Mouse (Mus musculus): ENCODE measurements around the gene Mettl13. TPM values are rescaled to one million over a fixed set of nuclear protein-coding genes. Genes with fewer than 3 reads are reported as not detected.

Gene Mettl13
- polyA plus RNA-seq, 1 experiment, result 11.5 TPM

GRCm38 (mm10) chr1:162570260-162570748, 22.0 kb upstream of the Mettl13 start, which contains the start of gene Vamp4:
TSS of gene Vamp4 (plus strand) at chr1:162570515.
- Histone ChIP-seq H3K4me3 (ENCODE audit: insufficient read depth, low read length) (peak within 1 kb of the TSS; percentile 59), H3K4me1 (ENCODE audit: control insufficient read depth, insufficient read depth, low read length) (peaks cover 7% of the 10 kb centered on the region), H3K27ac (ENCODE audit: insufficient read depth, low read length) (peak within 1 kb of the TSS; percentile 24)
- TF ChIP-seq POLR2A (IDR thresholded peaks at IDR 0.05; ENCODE audit: low read depth, low read length), result peak; percentile 79
- no peak for TF ChIP-seq CTCF (IDR thresholded peaks at IDR 0.05; ENCODE audit: borderline replicate concordance, insufficient read depth, low read length)

GRCm38 (mm10) chr1:162567351-162567750, 19.0 kb upstream of the Mettl13 start:
- TF ChIP-seq POLR2A (IDR thresholded peaks at IDR 0.05; ENCODE audit: low read depth, low read length), result no peak
- no peak for TF ChIP-seq CTCF (IDR thresholded peaks at IDR 0.05; ENCODE audit: borderline replicate concordance, insufficient read depth, low read length)
- H3K4me3 ChIP-seq (ENCODE audit: insufficient read depth, low read length), result no peak overlapping the region
- H3K27ac ChIP-seq (ENCODE audit: insufficient read depth, low read length), result no peak overlapping the region
- peaks cover 7% of the 10 kb centered on the region for H3K4me1 ChIP-seq (ENCODE audit: control insufficient read depth, insufficient read depth, low read length)

- H3K27ac ChIP-seq (ENCODE audit: insufficient read depth, low read length), result no peak overlapping the region
- TF ChIP-seq POLR2A (IDR thresholded peaks at IDR 0.05; ENCODE audit: low read depth, low read length), result no peak
- TF ChIP-seq CTCF (IDR thresholded peaks at IDR 0.05; ENCODE audit: borderline replicate concordance, insufficient read depth, low read length), result no peak
- peaks cover 7% of the 10 kb centered on the region for H3K4me1 ChIP-seq (ENCODE audit: control insufficient read depth, insufficient read depth, low read length)
- H3K4me3 ChIP-seq (ENCODE audit: insufficient read depth, low read length), result no peak overlapping the region
Measured at GRCm38 (mm10) chr1:162564992-162565391, 16.6 kb upstream of the Mettl13 start.

- TF ChIP-seq POLR2A (IDR thresholded peaks at IDR 0.05; ENCODE audit: low read depth, low read length), result no peak
- no peak for TF ChIP-seq CTCF (IDR thresholded peaks at IDR 0.05; ENCODE audit: borderline replicate concordance, insufficient read depth, low read length)
- no peak overlapping the region for H3K4me3 ChIP-seq (ENCODE audit: insufficient read depth, low read length)
- no peak overlapping the region for H3K27ac ChIP-seq (ENCODE audit: insufficient read depth, low read length)
- peaks cover 6% of the 10 kb centered on the region for H3K4me1 ChIP-seq (ENCODE audit: control insufficient read depth, insufficient read depth, low read length)
Measured at GRCm38 (mm10) chr1:162563236-162563635, 14.9 kb upstream of the Mettl13 start.

GRCm38 (mm10) chr1:162554193-162554592, 5.8 kb upstream of the Mettl13 start:
- no peaks in the 10 kb centered on the region for H3K4me1 ChIP-seq (ENCODE audit: control insufficient read depth, insufficient read depth, low read length)
- H3K27ac ChIP-seq (ENCODE audit: insufficient read depth, low read length), result no peak overlapping the region
- TF ChIP-seq CTCF (IDR thresholded peaks at IDR 0.05; ENCODE audit: borderline replicate concordance, insufficient read depth, low read length) (no peak), POLR2A (IDR thresholded peaks at IDR 0.05; ENCODE audit: low read depth, low read length) (no peak)
- H3K4me3 ChIP-seq (ENCODE audit: insufficient read depth, low read length), result no peak overlapping the region

GRCm38 (mm10) chr1:162552956-162553355, 4.6 kb upstream of the Mettl13 start:
- TF ChIP-seq POLR2A (IDR thresholded peaks at IDR 0.05; ENCODE audit: low read depth, low read length) (no peak), CTCF (IDR thresholded peaks at IDR 0.05; ENCODE audit: borderline replicate concordance, insufficient read depth, low read length) (no peak)
- Histone ChIP-seq H3K27ac (ENCODE audit: insufficient read depth, low read length) (no peak overlapping the region), H3K4me3 (ENCODE audit: insufficient read depth, low read length) (no peak overlapping the region), H3K4me1 (ENCODE audit: control insufficient read depth, insufficient read depth, low read length) (no peaks in the 10 kb centered on the region)

- 0 out of 2 replicates have a peak, but pooled peaks cover 3% of the 10 kb centered on the region for H3K4me1 ChIP-seq (ENCODE audit: control insufficient read depth, insufficient read depth, low read length)
- no peak overlapping the region for H3K4me3 ChIP-seq (ENCODE audit: insufficient read depth, low read length)
- no peak overlapping the region for H3K27ac ChIP-seq (ENCODE audit: insufficient read depth, low read length)
- no peak for TF ChIP-seq POLR2A (IDR thresholded peaks at IDR 0.05; ENCODE audit: low read depth, low read length)
- TF ChIP-seq CTCF (IDR thresholded peaks at IDR 0.05; ENCODE audit: borderline replicate concordance, insufficient read depth, low read length), result no peak
Measured at GRCm38 (mm10) chr1:162549615-162550283, 1.4 kb upstream of the Mettl13 start.

- H3K4me1 ChIP-seq (ENCODE audit: control insufficient read depth, insufficient read depth, low read length), result 0 out of 2 replicates have a peak, but pooled peaks cover 3% of the 10 kb centered on the region
- H3K4me3 ChIP-seq (ENCODE audit: insufficient read depth, low read length), result peak overlapping the region; percentile 80; the same call in 1 of the 2 replicates
- no peak for TF ChIP-seq POLR2A (IDR thresholded peaks at IDR 0.05; ENCODE audit: low read depth, low read length)
- TF ChIP-seq CTCF (IDR thresholded peaks at IDR 0.05; ENCODE audit: borderline replicate concordance, insufficient read depth, low read length), result no peak
- H3K27ac ChIP-seq (ENCODE audit: insufficient read depth, low read length), result peak overlapping the region; percentile 79; the same call in 1 of the 2 replicates
Measured at GRCm38 (mm10) chr1:162548917-162549613, 714 bp upstream of the Mettl13 start.

- Histone ChIP-seq H3K27ac (ENCODE audit: insufficient read depth, low read length) (no peak overlapping the region), H3K4me1 (ENCODE audit: control insufficient read depth, insufficient read depth, low read length) (0 out of 2 replicates have a peak, but pooled peaks cover 3% of the 10 kb centered on the region), H3K4me3 (ENCODE audit: insufficient read depth, low read length) (peak overlapping the region; percentile 80)
Measured at GRCm38 (mm10) chr1:162547607-162548006, 744 bp downstream of the Mettl13 start.

GRCm38 (mm10) chr1:162543231-162543630, 5.1 kb downstream of the Mettl13 start:
- Histone ChIP-seq H3K4me3 (ENCODE audit: insufficient read depth, low read length) (no peak overlapping the region), H3K27ac (ENCODE audit: insufficient read depth, low read length) (no peak overlapping the region), H3K4me1 (ENCODE audit: control insufficient read depth, insufficient read depth, low read length) (0 out of 2 replicates have a peak, but pooled peaks cover 3% of the 10 kb centered on the region)
- no peak for TF ChIP-seq POLR2A (IDR thresholded peaks at IDR 0.05; ENCODE audit: low read depth, low read length)

More at GRCm38 (mm10) chr1:162547607-162548006, 744 bp downstream of the Mettl13 start:
- TF ChIP-seq POLR2A (IDR thresholded peaks at IDR 0.05; ENCODE audit: low read depth, low read length) (no peak), CTCF (IDR thresholded peaks at IDR 0.05; ENCODE audit: borderline replicate concordance, insufficient read depth, low read length) (no peak)

Data from embryonic fibroblast, embryonic 13.5 days (primary cell).